Mouse (Mus musculus): ENCODE data around the gene Polr2i. TPM values are rescaled to one million over a fixed set of nuclear protein-coding genes. Genes with fewer than 3 reads are reported as not detected.
A peak's percentile ranks its signal among the peaks of the same experiment; 100 is the strongest.
"Not testable (repeated sequence)": the region's sequence is repeated elsewhere in the genome, so short reads cannot be mapped to it uniquely, and the experiment has no call there.

Gene Polr2i
- polyA plus RNA-seq (2012; fragmentation: generic; extraction: Trizol): 174 TPM

- peak within 1 kb of the TSS; percentile 97 for H3K4me3 ChIP-seq
- H3K36me3 ChIP-seq (ENCODE audit: control insufficient read depth, insufficient read depth): no peaks in the 10 kb centered on the region
- H3K4me2 ChIP-seq (ENCODE audit: low read depth): peak within 1 kb of the TSS; percentile 84
- no peak for TF ChIP-seq TCF12 (IDR thresholded peaks at IDR 0.05; ENCODE audit: insufficient read depth, poor library complexity, severe bottlenecking)
- no peak for TF ChIP-seq CEBPB (IDR thresholded peaks at IDR 0.05; ENCODE audit: insufficient read depth, poor library complexity, severe bottlenecking)
- TF ChIP-seq MYOD1 (IDR thresholded peaks at IDR 0.05; ENCODE audit: control insufficient read depth in 1 of 3, insufficient read length in 2 of 3, low read depth in 2 of 3): no peak
- peak; percentile 28 for TF ChIP-seq SRF (IDR thresholded peaks at IDR 0.05; ENCODE audit: control insufficient read depth, insufficient read length, low read depth)
- no peak for TF ChIP-seq REST (IDR thresholded peaks at IDR 0.05; ENCODE audit: insufficient read depth, insufficient read length)
- TF ChIP-seq MAX (IDR thresholded peaks at IDR 0.05; ENCODE audit: low read depth): no peak
- no peak for TF ChIP-seq USF1 (IDR thresholded peaks at IDR 0.05; ENCODE audit: low read depth)
- no peak for TF ChIP-seq MYOG (IDR thresholded peaks at IDR 0.05; ENCODE audit: control insufficient read depth in 1 of 3, insufficient read depth in 1 of 3, insufficient read length in 2 of 3, low read depth in 2 of 3)
- peak; percentile 82 for TF ChIP-seq POLR2A (IDR thresholded peaks at IDR 0.05; ENCODE audit: insufficient read length, low read depth)
- no peak for TF ChIP-seq TCF3 (IDR thresholded peaks at IDR 0.05; ENCODE audit: insufficient read length, low read depth)
- TF ChIP-seq E2F4 (IDR thresholded peaks at IDR 0.05; ENCODE audit: insufficient read depth): peak; percentile 7
- TF ChIP-seq POLR2AphosphoS2 (IDR thresholded peaks at IDR 0.05; ENCODE audit: insufficient read length, low read depth): peak; percentile 87
- peaks cover 8% of the 10 kb centered on the region for H3K79me2 ChIP-seq (ENCODE audit: control insufficient read depth, insufficient read depth)
- peak within 1 kb of the TSS; percentile 63 for H3ac ChIP-seq (ENCODE audit: control insufficient read depth, insufficient read length)
- H3K27me3 ChIP-seq (ENCODE audit: control insufficient read depth, insufficient read depth, insufficient read length): no peaks in the 10 kb centered on the region
Measured at GRCm38 (mm10) chr7:30231669-30232454, at the start of gene Polr2i, which contains the start of gene Tbcb. TSS of gene Polr2i (plus strand) at chr7:30231948. TSS of gene Tbcb (minus strand) at chr7:30232272.

GRCm38 (mm10) chr7:30183189-30183588, 48.6 kb upstream of the Polr2i start:
- H3K4me3 ChIP-seq; H3K27me3 ChIP-seq (ENCODE audit: control insufficient read depth, insufficient read depth, insufficient read length); H3K79me2 ChIP-seq (ENCODE audit: control insufficient read depth, insufficient read depth); H3K4me2 ChIP-seq (ENCODE audit: low read depth); H3ac ChIP-seq (ENCODE audit: control insufficient read depth, insufficient read length): not testable (repeated sequence)
- peaks cover 23% of the 10 kb centered on the region for H3K36me3 ChIP-seq (ENCODE audit: control insufficient read depth, insufficient read depth)

GRCm38 (mm10) chr7:30183879-30184289, 47.9 kb upstream of the Polr2i start, which contains the start of gene Cox7a1:
TSS of gene Cox7a1 (plus strand) at chr7:30184144.
- Histone ChIP-seq H3K4me3 (no peak within 1 kb of the TSS), H3K4me2 (ENCODE audit: low read depth) (peak within 1 kb of the TSS; percentile 66), H3ac (ENCODE audit: control insufficient read depth, insufficient read length) (no peak within 1 kb of the TSS), H3K79me2 (ENCODE audit: control insufficient read depth, insufficient read depth) (no peaks in the 10 kb centered on the region), H3K27me3 (ENCODE audit: control insufficient read depth, insufficient read depth, insufficient read length) (no peaks in the 10 kb centered on the region), H3K36me3 (ENCODE audit: control insufficient read depth, insufficient read depth) (peaks cover 25% of the 10 kb centered on the region)
- TF ChIP-seq SRF (IDR thresholded peaks at IDR 0.05; ENCODE audit: control insufficient read depth, insufficient read length, low read depth) (no peak), POLR2AphosphoS2 (IDR thresholded peaks at IDR 0.05; ENCODE audit: insufficient read length, low read depth) (peak; percentile 85), POLR2A (IDR thresholded peaks at IDR 0.05; ENCODE audit: insufficient read length, low read depth) (peak; percentile 64), MYOG (IDR thresholded peaks at IDR 0.05; ENCODE audit: control insufficient read depth in 1 of 3, insufficient read depth in 1 of 3, insufficient read length in 2 of 3, low read depth in 2 of 3) (peak in 1 of 3 experiments; percentile 23)

GRCm38 (mm10) chr7:30184641-30185348, 47.0 kb upstream of the Polr2i start:
- TF ChIP-seq MYOG (IDR thresholded peaks at IDR 0.05; ENCODE audit: control insufficient read depth in 1 of 3, insufficient read depth in 1 of 3, insufficient read length in 2 of 3, low read depth in 2 of 3) (no peak), MAX (IDR thresholded peaks at IDR 0.05; ENCODE audit: low read depth) (no peak), CEBPB (IDR thresholded peaks at IDR 0.05; ENCODE audit: insufficient read depth, poor library complexity, severe bottlenecking) (no peak), E2F4 (IDR thresholded peaks at IDR 0.05; ENCODE audit: insufficient read depth) (no peak), POLR2AphosphoS2 (IDR thresholded peaks at IDR 0.05; ENCODE audit: insufficient read length, low read depth) (peak; percentile 45), REST (IDR thresholded peaks at IDR 0.05; ENCODE audit: insufficient read depth, insufficient read length) (no peak), TCF3 (IDR thresholded peaks at IDR 0.05; ENCODE audit: insufficient read length, low read depth) (no peak)
- Histone ChIP-seq H3K27me3 (ENCODE audit: control insufficient read depth, insufficient read depth, insufficient read length) (no peaks in the 10 kb centered on the region), H3K36me3 (ENCODE audit: control insufficient read depth, insufficient read depth) (peaks cover 28% of the 10 kb centered on the region), H3K4me2 (ENCODE audit: low read depth) (peak overlapping the region; percentile 66), H3ac (ENCODE audit: control insufficient read depth, insufficient read length) (no peak overlapping the region), H3K79me2 (ENCODE audit: control insufficient read depth, insufficient read depth) (no peaks in the 10 kb centered on the region), H3K4me3 (no peak overlapping the region)

All from myocyte (in vitro differentiated cells).